In genomic region chr1:39381017-39381416, GRCm38 (mm10) we compare ENCODE assay signal across 21 mouse cellular contexts. TPM values are rescaled to one million over a fixed set of nuclear protein-coding genes. Genes with fewer than 3 reads are reported as not detected.
A peak's percentile ranks its signal among the peaks of the same experiment; 100 is the strongest.
DNase-seq lines count a peak whose midpoint lies in the region; ATAC-seq and TF ChIP-seq lines count a peak whose summit lies in the region.
"Had no signal": no experiment of that assay in that cellular context is flagged by ENCODE, and none has a peak within 500 bp of the region (broad histone marks: within the 10 kb centered on the region; RNA-seq: fewer than 3 reads in every experiment).

No protein-coding gene starts in this region.

- peaks cover 7% of the 10 kb centered on the region for H3K4me1 ChIP-seq in E14TG2a.4 (replicated peaks; ENCODE audit: low read depth, low read length)
- H3K4me1 ChIP-seq: embryonic facial prominence, embryonic 10.5 days; embryonic facial prominence, embryonic 13.5 days; forebrain, embryonic 12.5 days; forebrain, embryonic 15.5 days; hindbrain, embryonic 12.5 days; hindbrain, embryonic 15.5 days had no signal

- no peaks in the 10 kb centered on the region for H3K79me2 ChIP-seq in C2C12 (ENCODE audit: control insufficient read depth, insufficient read depth)

- H3K9me3 ChIP-seq in E14TG2a.4 (ENCODE audit: low read length), result no peaks in the 10 kb centered on the region
- H3K9me3 ChIP-seq: embryonic facial prominence, embryonic 10.5 days; embryonic facial prominence, embryonic 13.5 days; forebrain, embryonic 12.5 days; forebrain, embryonic 15.5 days; hindbrain, embryonic 12.5 days; hindbrain, embryonic 15.5 days had no signal

- H3K4me3 ChIP-seq in C2C12 (ENCODE audit: insufficient read depth, poor library complexity, severe bottlenecking), result no peak overlapping the region
- H3K4me3 ChIP-seq in E14TG2a.4 (replicated peaks; ENCODE audit: low read length), result peak overlapping the region; percentile 52
- H3K4me3 ChIP-seq: embryonic facial prominence, embryonic 10.5 days; embryonic facial prominence, embryonic 13.5 days; erythroblast, embryonic 14.5 days; forebrain, embryonic 12.5 days; forebrain, embryonic 15.5 days; hindbrain, embryonic 12.5 days; hindbrain, embryonic 15.5 days had no signal

- TF ChIP-seq CTCF in C2C12 (IDR thresholded peaks at IDR 0.05; ENCODE audit: control insufficient read depth, insufficient read depth, insufficient read length) (no peak), E14TG2a.4 (conservative IDR thresholded peaks at IDR 0.05; ENCODE audit: low read length) (no peak)

- no peak for DNase-seq in cerebellum, adult 11-12 months
- no peak for DNase-seq in gastrocnemius, adult 18-20 months (ENCODE audit: low spot score)
- DNase-seq in urinary bladder, postnatal 4 days (ENCODE audit: low spot score in 2 of 2), result no peak
- DNase-seq: adrenal gland, adult 2 months; adrenal gland, postnatal 14 days; cerebellum, adult 18-20 months; cerebellum, adult 9-10 months; cerebellum, postnatal 14 days; embryo, embryonic 11 days; gastrocnemius, postnatal 10 days; gastrocnemius, postnatal 36 days had no signal

- H3ac ChIP-seq in C2C12 (ENCODE audit: control insufficient read depth, insufficient read length, low read depth), result no peak overlapping the region

- H3K27me3 ChIP-seq in C2C12 (ENCODE audit: control insufficient read depth, insufficient read depth, insufficient read length), result no peaks in the 10 kb centered on the region
- H3K27me3 ChIP-seq in E14TG2a.4 (ENCODE audit: insufficient read depth, low read length), result no peaks in the 10 kb centered on the region
- H3K27me3 ChIP-seq: embryonic facial prominence, embryonic 13.5 days; forebrain, embryonic 12.5 days; forebrain, embryonic 15.5 days; hindbrain, embryonic 12.5 days; hindbrain, embryonic 15.5 days had no signal

- H3K79me3 ChIP-seq in C2C12 (ENCODE audit: low read depth), result no peaks in the 10 kb centered on the region

- no peaks in the 10 kb centered on the region for H3K36me3 ChIP-seq in C2C12 (ENCODE audit: control insufficient read depth, insufficient read depth)
- H3K36me3 ChIP-seq in E14TG2a.4 (ENCODE audit: insufficient read depth, low read length), result peaks cover 16% of the 10 kb centered on the region

- ATAC-seq in granulocyte monocyte progenitor cell, adult 5-6 weeks (replicated peaks; ENCODE audit: poor library complexity, severe bottlenecking), result peak; percentile 45
- ATAC-seq: forebrain, embryonic 15.5 days had no signal

TF ChIP-seq in C2C12, 6 proteins besides CTCF, POLR2A, EP300 and RAD21:
- no peak for TF ChIP-seq FOSL1 (IDR thresholded peaks at IDR 0.05; ENCODE audit: insufficient read depth, low read length, poor library complexity, severe bottlenecking)
- no peak for TF ChIP-seq CEBPB (IDR thresholded peaks at IDR 0.05; ENCODE audit: low read depth)
- peak; percentile 76 for TF ChIP-seq MYOD1 (IDR thresholded peaks at IDR 0.05; ENCODE audit: control insufficient read depth, insufficient read length, low read depth)
TF ChIP-seq in C2C12: peak in this region for 1.

RNA-seq across cellular contexts. Expression of gene Rpl31, which starts 13.4 kb away (rescaled TPM):
- 1,915 TPM for polyA plus RNA-seq in C2C12 (2012; fragmentation: generic; extraction: Trizol)
- 2,377 and 2,618 TPM in 2 replicates for total RNA-seq in granulocyte monocyte progenitor cell, adult 5-6 weeks (2014; fragmentation: Nextera tagmentation)
- total RNA-seq in granulocyte monocyte progenitor cell, adult 5-6 weeks (2017), result 283 and 432 TPM in 2 replicates
- 100 to 1,000 TPM; 594 to 605 TPM for total RNA-seq in gastrocnemius, adult 18-20 months (2021)
